15 mouse cellular contexts compared by ENCODE assay signal in genomic region chr2:91295895-91296294, GRCm38 (mm10). TPM values are rescaled to one million over a fixed set of nuclear protein-coding genes. Genes with fewer than 3 reads are reported as not detected.
"Had no signal": no experiment of that assay in that cellular context is flagged by ENCODE, and none has a peak within 500 bp of the region (broad histone marks: within the 10 kb centered on the region; RNA-seq: fewer than 3 reads in every experiment).

No protein-coding gene starts in this region.

- H3K4me2 ChIP-seq: neural tube, embryonic 13.5 days; neural tube, embryonic 15.5 days; stomach, embryonic 15.5 days had no signal

- H3K27me3 ChIP-seq: neural tube, embryonic 13.5 days; neural tube, embryonic 15.5 days; stomach, embryonic 15.5 days had no signal

- H3K36me3 ChIP-seq: neural tube, embryonic 15.5 days; stomach, embryonic 15.5 days had no signal

- H3K4me3 ChIP-seq: neural tube, embryonic 13.5 days; neural tube, embryonic 15.5 days; stomach, embryonic 15.5 days had no signal

- DNase-seq: right cerebral cortex, adult 18-20 months; right cerebral cortex, postnatal 14 days; right cerebral cortex, postnatal 25 days; right cerebral cortex, postnatal 4 days; spleen, adult 18-20 months; thymus, adult 18-20 months; thymus, adult 2 months; thymus, postnatal 14 days; thymus, postnatal 25 days; thymus, postnatal 36 days; thymus, postnatal 4 days had no signal

RNA-seq across cellular contexts. Expression of gene Pacsin3, which starts 40.1 kb away (rescaled TPM):
- total RNA-seq: neutrophil, adult 5-6 weeks had no signal
